Mouse (Mus musculus): Measurements from ENCODE around the gene Shroom3. TPM values are rescaled to one million over a fixed set of nuclear protein-coding genes. Genes with fewer than 3 reads are reported as not detected.

The Shroom3 gene
- polyA plus RNA-seq, 1 experiment from 2014 or later = 2.3 TPM

DNA sequence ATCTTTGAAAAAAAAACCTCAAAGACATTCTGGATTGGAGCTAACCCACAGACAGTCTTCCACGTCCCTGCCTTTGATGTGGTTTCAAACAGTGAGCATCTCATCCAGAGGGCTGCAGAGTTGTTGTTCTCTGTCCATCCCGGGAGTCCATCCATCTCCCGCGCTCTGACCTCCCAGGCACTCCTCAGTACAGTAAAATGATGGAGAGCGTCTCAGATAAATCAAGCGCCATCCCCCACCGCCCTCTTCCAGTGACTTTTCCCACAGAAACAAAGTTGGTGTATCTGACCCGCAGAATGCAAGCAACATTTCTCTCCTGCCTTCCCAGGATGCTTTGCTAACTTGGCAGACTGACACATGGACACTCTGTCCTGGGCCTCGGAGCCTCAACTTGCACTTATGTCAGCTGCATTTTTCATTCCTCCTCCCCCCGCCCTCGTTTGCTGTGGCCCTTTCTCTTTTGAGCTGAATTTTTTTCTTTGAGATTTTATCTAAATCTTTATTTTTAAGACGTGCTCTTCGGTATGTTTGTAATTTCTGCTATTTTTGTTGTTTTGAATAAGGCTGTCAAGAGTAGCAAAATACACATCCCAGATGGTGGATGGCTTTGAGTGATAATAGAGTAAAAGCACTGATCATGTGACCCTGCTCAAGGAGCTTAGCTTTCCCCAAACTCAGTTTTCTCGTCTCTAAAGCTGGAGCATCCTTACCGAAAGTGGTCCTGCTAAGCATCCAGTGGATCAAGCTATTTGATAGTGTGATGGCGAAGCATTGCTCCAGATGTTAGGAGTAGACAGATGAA, 9.2 kb downstream of the Shroom3 start:
- no peak overlapping the region for H3K4me3 ChIP-seq (replicated peaks; ENCODE audit: low read length)
- no peak overlapping the region for H3K4me2 ChIP-seq (replicated peaks)
- no peaks in the 10 kb centered on the region for H3K4me1 ChIP-seq (replicated peaks; ENCODE audit: control insufficient read depth, insufficient read depth, low read length)
- no peaks in the 10 kb centered on the region for H3K9me3 ChIP-seq (ENCODE audit: control insufficient read depth, low read length)
- no peak overlapping the region for H3K27ac ChIP-seq
- no peak for ATAC-seq (ENCODE audit: low FRiP score)
- no peaks in the 10 kb centered on the region for H3K27me3 ChIP-seq (ENCODE audit: control insufficient read depth, insufficient read depth, low read length)
- WGBS = 58% methylated on average over 16 of the region's 16 CpGs
- H3K36me3 ChIP-seq (replicated peaks; ENCODE audit: control insufficient read depth, insufficient read depth) = no peaks in the 10 kb centered on the region
- DNase-seq (ENCODE audit: low spot score) = no peak
- no peak overlapping the region for H3K9ac ChIP-seq

DNA sequence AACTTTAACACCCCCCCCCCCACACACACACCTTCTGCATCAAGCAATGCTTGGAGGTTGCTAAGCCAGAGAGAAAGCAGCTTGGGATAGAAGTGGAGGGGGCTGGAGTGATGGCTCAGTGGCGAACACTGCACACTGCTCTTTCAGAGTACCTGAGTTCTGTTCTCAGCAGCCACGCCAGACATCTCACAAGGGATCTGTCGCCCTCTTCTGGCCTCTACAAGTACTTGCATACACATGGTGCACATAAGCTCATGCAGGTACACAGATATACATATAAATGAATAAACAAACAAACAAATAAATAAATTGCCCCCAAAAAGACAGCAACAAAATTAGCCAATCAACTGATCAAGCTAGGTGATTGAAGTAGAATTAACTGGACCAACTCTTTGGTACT, 10.5 kb downstream of the Shroom3 start:
- DNase-seq (ENCODE audit: low spot score) (no peak), ATAC-seq (ENCODE audit: low FRiP score) (no peak)
- 90% methylated on average over 3 of the region's 3 CpGs for WGBS

DNA sequence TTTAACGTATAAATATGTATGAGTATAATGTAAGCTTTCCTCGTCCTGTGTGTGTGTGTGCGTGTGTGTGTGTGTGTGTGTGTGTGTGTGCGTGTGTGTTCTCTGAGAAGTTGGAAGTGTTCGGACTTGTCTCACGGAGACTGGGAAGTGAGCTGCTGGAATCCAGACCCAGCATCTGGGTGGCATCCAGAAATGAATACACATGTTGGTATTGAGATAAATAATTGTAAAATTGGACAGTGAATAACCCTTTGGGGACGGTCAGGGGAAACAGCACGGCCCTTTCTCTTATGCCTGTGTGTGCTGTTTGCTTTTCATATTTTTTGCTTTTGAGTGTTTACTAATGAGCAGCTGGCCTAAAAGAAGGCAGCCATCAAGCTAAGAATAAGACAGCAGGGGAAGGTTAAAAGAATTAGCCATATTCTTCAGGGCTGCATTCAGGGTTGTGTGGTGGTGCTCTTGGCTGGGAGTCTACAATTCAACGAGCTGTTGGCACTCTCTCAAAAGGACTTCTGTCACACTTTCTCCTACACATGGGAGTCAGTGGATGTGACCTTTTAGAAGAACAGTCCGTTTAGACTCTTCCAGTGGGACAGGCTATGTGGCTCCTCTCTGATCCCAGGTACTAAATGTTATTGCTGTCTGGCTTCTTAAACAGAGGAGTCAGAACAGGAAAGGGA, 11.2 kb downstream of the Shroom3 start:
- Histone ChIP-seq H3K9me3 (ENCODE audit: control insufficient read depth, low read length) (no peaks in the 10 kb centered on the region), H3K27ac (no peak overlapping the region), H3K36me3 (replicated peaks; ENCODE audit: control insufficient read depth, insufficient read depth) (no peaks in the 10 kb centered on the region), H3K27me3 (ENCODE audit: control insufficient read depth, insufficient read depth, low read length) (no peaks in the 10 kb centered on the region), H3K4me1 (replicated peaks; ENCODE audit: control insufficient read depth, insufficient read depth, low read length) (no peaks in the 10 kb centered on the region; the same call in 1 of the 2 replicates), H3K4me3 (replicated peaks; ENCODE audit: low read length) (no peak overlapping the region), H3K4me2 (replicated peaks) (no peak overlapping the region), H3K9ac (no peak overlapping the region)
- no peak for ATAC-seq (ENCODE audit: low FRiP score)
- no peak for DNase-seq (ENCODE audit: low spot score)
- WGBS = 66% methylated on average over 10 of the region's 10 CpGs

More for the DNA sequence above, 10.5 kb downstream of the Shroom3 start:
- no peaks in the 10 kb centered on the region for H3K36me3 ChIP-seq (replicated peaks; ENCODE audit: control insufficient read depth, insufficient read depth)
- H3K27ac ChIP-seq = no peak overlapping the region
- H3K4me3 ChIP-seq (replicated peaks; ENCODE audit: low read length) = no peak overlapping the region
- H3K27me3 ChIP-seq (ENCODE audit: control insufficient read depth, insufficient read depth, low read length) = no peaks in the 10 kb centered on the region
- H3K4me2 ChIP-seq (replicated peaks) = no peak overlapping the region
- H3K9me3 ChIP-seq (ENCODE audit: control insufficient read depth, low read length) = no peaks in the 10 kb centered on the region
- H3K9ac ChIP-seq = no peak overlapping the region
- H3K4me1 ChIP-seq (replicated peaks; ENCODE audit: control insufficient read depth, insufficient read depth, low read length) = no peaks in the 10 kb centered on the region

DNA sequence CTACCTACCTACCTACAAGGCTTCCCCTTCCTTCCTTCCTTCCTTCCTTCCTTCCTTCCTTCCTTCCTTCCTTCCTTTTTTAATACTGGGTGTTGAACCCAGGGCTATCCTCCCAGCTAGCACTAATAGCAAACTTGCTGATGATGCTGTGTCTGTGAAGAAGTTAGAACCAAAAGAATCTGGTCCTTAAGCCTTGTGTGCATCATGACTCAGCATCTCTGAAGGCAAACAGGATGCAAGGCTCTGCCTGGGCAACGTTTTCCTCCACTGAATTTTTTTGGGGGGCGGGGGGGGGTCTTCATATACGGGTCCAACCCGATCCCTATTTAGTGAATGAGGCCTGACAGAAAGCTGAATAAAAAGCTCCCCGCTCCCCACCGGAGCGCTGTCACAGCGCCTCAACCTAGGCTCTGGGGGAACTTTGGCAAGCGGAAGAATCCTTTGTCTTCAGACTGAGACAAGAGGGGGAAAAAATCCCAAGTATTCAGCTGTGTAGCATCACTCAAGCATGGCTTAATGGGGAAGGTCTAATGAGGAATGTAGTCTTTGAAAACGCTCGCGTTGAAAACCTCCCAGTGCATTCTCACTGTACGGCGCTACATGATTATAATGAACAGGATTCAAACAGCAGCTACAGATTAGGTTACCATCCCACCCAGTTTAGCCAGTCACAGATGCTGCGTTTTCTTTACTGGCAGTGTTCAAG, 15.0 kb downstream of the Shroom3 start:
- 1% methylated on average over 15 of the region's 15 CpGs for WGBS
- H3K4me2 ChIP-seq (replicated peaks) = peak overlapping the region; percentile 61
- no peaks in the 10 kb centered on the region for H3K36me3 ChIP-seq (replicated peaks; ENCODE audit: control insufficient read depth, insufficient read depth)
- ATAC-seq (ENCODE audit: low FRiP score) (peak; percentile 59), DNase-seq (ENCODE audit: low spot score) (peak; percentile 55)
- no peaks in the 10 kb centered on the region for H3K27me3 ChIP-seq (ENCODE audit: control insufficient read depth, insufficient read depth, low read length)
- H3K9me3 ChIP-seq (ENCODE audit: control insufficient read depth, low read length) = no peaks in the 10 kb centered on the region
- no peaks in the 10 kb centered on the region; the same call in 1 of the 2 replicates for H3K4me1 ChIP-seq (replicated peaks; ENCODE audit: control insufficient read depth, insufficient read depth, low read length)
- peak overlapping the region; percentile 71 for H3K27ac ChIP-seq
- peak overlapping the region; percentile 63 for H3K9ac ChIP-seq
- peak overlapping the region; percentile 20 for H3K4me3 ChIP-seq (replicated peaks; ENCODE audit: low read length)

DNA sequence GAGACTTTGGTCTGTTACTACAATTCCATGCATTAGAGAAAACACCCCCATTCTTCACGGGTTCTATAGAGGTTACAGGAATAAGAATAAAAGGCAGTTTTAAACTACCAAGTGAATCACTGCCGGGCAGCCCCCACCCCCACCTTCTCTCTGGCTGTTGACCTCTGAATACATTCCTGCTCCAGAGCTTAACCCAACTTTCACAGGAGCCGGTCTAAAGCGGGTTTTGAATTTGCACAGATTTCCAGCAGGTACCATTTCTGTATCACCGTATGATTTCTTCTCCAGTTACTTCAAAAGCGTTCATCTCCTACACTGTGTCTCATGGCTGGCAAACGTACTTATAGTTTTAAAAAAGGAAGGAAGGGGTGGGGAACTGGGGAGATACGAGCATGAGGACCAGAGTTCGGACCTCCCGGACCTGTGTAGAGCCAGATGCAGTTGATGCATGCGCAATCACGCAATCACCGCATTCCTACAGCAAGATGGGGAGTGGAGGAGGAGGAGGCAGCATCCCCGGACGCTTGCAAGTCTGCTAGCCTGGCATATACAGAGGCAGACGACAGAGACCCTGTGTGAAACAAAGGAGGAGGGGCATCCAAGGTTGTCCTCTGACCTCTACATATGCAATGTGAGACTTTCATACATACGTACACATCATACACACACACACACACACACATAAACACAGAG, 15.7 kb downstream of the Shroom3 start:
- H3K27ac ChIP-seq = peak overlapping the region; percentile 71
- H3K9ac ChIP-seq = peak overlapping the region; percentile 63
- DNase-seq (ENCODE audit: low spot score) (peak; percentile 44), ATAC-seq (ENCODE audit: low FRiP score) (peak; percentile 80)
- WGBS = 5% methylated on average over 17 of the region's 17 CpGs
- H3K9me3 ChIP-seq (ENCODE audit: control insufficient read depth, low read length) = no peaks in the 10 kb centered on the region
- no peaks in the 10 kb centered on the region for H3K27me3 ChIP-seq (ENCODE audit: control insufficient read depth, insufficient read depth, low read length)
- no peaks in the 10 kb centered on the region for H3K36me3 ChIP-seq (replicated peaks; ENCODE audit: control insufficient read depth, insufficient read depth)
- H3K4me3 ChIP-seq (replicated peaks; ENCODE audit: low read length) = peak overlapping the region; percentile 20
- H3K4me2 ChIP-seq (replicated peaks) = peak overlapping the region; percentile 61
- no peaks in the 10 kb centered on the region; the same call in 1 of the 2 replicates for H3K4me1 ChIP-seq (replicated peaks; ENCODE audit: control insufficient read depth, insufficient read depth, low read length)

DNA sequence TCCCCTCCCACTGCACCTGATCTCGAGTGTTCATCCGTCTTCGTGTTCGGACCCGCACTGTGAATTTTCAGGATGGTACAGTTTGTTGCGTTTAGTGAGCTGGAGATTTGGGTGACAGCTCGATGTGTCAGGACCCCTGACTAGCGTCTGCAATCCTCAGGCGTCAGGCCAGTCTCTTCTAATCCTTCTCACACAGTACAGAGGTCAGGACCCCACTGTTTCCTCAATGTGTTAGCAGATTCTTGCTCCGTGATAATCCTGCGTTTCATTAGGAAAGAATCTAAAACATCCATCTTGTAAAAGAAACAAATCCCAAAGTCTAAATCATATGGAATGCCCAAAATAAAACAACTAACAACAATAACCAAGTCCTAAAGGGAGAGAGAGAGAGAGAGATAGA, 18.5 kb downstream of the Shroom3 start:
- Histone ChIP-seq H3K27me3 (ENCODE audit: control insufficient read depth, insufficient read depth, low read length) (no peaks in the 10 kb centered on the region), H3K9me3 (ENCODE audit: control insufficient read depth, low read length) (no peaks in the 10 kb centered on the region), H3K27ac (no peak overlapping the region), H3K9ac (no peak overlapping the region), H3K4me3 (replicated peaks; ENCODE audit: low read length) (no peak overlapping the region), H3K36me3 (replicated peaks; ENCODE audit: control insufficient read depth, insufficient read depth) (no peaks in the 10 kb centered on the region), H3K4me1 (replicated peaks; ENCODE audit: control insufficient read depth, insufficient read depth, low read length) (no peaks in the 10 kb centered on the region; the same call in 1 of the 2 replicates), H3K4me2 (replicated peaks) (no peak overlapping the region)
- ATAC-seq (ENCODE audit: low FRiP score) = no peak
- WGBS = 60% methylated on average over 11 of the region's 11 CpGs
- no peak for DNase-seq (ENCODE audit: low spot score)

DNA sequence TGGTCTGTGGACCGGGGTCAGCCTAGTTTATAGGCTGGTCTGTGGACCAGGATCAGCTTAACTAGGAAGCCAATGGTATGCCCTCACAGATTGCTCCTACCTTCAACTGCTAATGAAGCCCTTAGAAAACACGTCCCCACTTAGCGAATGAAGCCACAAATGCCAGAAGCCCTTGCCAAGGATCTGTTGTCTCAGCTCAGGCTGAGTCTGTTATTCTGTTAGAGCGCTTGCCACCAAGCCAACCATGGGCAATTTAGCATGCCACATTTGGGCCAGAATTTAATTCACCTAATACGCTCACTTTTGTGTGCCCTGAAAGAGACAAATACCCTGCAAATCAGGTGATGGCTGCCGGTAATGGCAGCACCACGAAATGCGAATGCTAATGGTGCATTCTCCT, 20.4 kb downstream of the Shroom3 start:
- no peak for ATAC-seq (ENCODE audit: low FRiP score)
- no peaks in the 10 kb centered on the region for H3K36me3 ChIP-seq (replicated peaks; ENCODE audit: control insufficient read depth, insufficient read depth)
- DNase-seq (ENCODE audit: low spot score) = no peak
- no peak overlapping the region for H3K9ac ChIP-seq
- WGBS = 72% methylated on average over 8 of the region's 8 CpGs
- no peaks in the 10 kb centered on the region; the same call in 1 of the 2 replicates for H3K4me1 ChIP-seq (replicated peaks; ENCODE audit: control insufficient read depth, insufficient read depth, low read length)
- H3K27me3 ChIP-seq (ENCODE audit: control insufficient read depth, insufficient read depth, low read length) = no peaks in the 10 kb centered on the region
- no peak overlapping the region for H3K4me2 ChIP-seq (replicated peaks)
- no peaks in the 10 kb centered on the region for H3K9me3 ChIP-seq (ENCODE audit: control insufficient read depth, low read length)
- H3K4me3 ChIP-seq (replicated peaks; ENCODE audit: low read length) = no peak overlapping the region
- no peak overlapping the region for H3K27ac ChIP-seq

DNA sequence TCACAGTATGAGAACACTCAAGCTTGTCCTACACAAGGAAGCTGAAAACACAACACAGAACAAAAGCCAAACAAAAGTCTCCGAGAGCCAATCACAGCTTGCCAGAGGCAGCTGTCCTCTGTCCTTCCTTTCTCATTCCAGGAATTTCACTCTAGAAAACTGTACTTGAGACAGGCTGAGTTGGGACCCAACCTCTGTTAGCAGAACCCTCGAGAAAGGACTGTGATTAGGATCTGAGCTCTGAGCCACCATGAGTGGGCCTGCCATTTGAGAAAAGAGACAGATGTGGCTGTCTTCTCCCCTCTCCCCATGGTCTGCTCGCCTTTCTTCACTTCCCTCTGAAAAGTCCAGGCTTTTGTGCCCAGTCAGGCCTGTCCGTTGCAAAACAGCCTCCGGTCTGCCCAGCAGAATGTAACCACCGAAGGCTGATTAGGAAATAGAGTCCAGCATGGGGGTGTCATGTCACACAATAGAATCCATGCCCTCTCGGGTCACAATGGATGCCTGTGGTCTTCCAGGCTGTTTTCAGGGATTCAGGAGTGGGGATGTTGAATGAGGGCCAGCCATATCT, 24.8 kb downstream of the Shroom3 start:
- Histone ChIP-seq H3K4me1 (replicated peaks; ENCODE audit: control insufficient read depth, insufficient read depth, low read length) (no peaks in the 10 kb centered on the region), H3K4me2 (replicated peaks) (no peak overlapping the region), H3K27me3 (ENCODE audit: control insufficient read depth, insufficient read depth, low read length) (no peaks in the 10 kb centered on the region), H3K9me3 (ENCODE audit: control insufficient read depth, low read length) (no peaks in the 10 kb centered on the region), H3K27ac (no peak overlapping the region), H3K9ac (no peak overlapping the region), H3K36me3 (replicated peaks; ENCODE audit: control insufficient read depth, insufficient read depth) (no peaks in the 10 kb centered on the region), H3K4me3 (replicated peaks; ENCODE audit: low read length) (no peak overlapping the region)
- ATAC-seq (ENCODE audit: low FRiP score) = no peak
- WGBS = 12% methylated on average over 7 of the region's 7 CpGs
- DNase-seq (ENCODE audit: low spot score) = no peak

Data from hindbrain, embryonic 14.5 days (tissue).